Mouse (Mus musculus): Measurements from ENCODE around the gene Kctd11. TPM values are rescaled to one million over a fixed set of nuclear protein-coding genes. Genes with fewer than 3 reads are reported as not detected.
"Not testable (repeated sequence)": the region's sequence is repeated elsewhere in the genome, so short reads cannot be mapped to it uniquely, and the experiment has no call there.

The Kctd11 gene
- polyA plus RNA-seq, 1 experiment, result 20.7 TPM

DNA sequence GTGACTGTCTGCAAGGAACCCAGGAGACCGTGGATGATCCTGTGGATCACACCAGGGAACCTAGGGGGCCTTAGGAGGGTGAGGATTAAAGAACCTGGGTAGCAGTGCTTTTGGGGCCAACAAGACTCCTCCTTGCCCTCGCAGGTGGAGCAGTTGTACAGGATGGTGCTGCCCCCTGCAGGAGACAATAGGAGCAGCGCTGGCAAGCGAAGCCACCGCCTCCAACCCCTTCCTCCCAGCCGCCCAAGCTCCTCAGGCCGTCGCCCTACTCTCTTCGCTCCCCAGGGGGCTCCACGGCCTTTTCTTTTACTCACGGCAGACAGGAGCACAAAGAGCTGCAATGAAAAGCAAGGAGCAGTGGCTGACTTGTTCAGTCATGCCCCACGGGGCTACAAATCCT lies 4.3 kb downstream of the Kctd11 start:
- peak; percentile 87 for TF ChIP-seq CTCF (IDR thresholded peaks at IDR 0.05; ENCODE audit: borderline replicate concordance, insufficient read depth, low read length)
- peak; percentile 36; the same call in 1 of the 2 replicates for TF ChIP-seq POLR2A (IDR thresholded peaks at IDR 0.05; ENCODE audit: low read depth, low read length)
- H3K27ac ChIP-seq (ENCODE audit: insufficient read depth, low read length), result peak overlapping the region; percentile 96
- no peak overlapping the region for H3K4me3 ChIP-seq (ENCODE audit: insufficient read depth, low read length)
- no peaks in the 10 kb centered on the region; the same call in none of the 2 replicates for H3K4me1 ChIP-seq (ENCODE audit: control insufficient read depth, insufficient read depth, low read length)

DNA sequence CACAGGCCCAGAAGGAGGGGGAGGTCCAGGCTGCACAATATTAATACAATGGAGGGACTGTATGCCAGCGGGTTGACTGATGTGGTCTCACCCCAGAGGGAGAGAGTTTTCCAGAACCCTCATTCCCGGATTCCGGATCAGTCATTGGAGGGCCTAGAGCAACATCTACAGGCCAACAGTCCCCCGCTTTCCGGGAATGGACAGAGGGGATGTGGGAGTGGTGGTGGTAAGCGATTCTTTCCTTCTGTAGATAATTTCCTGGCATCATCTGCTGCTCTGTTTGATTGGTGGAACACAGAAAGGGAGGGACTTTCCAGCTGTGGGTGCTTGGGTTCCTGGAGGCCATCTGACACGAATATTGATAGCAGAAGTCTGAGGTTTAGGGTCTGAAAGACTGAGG lies 5.0 kb downstream of the Kctd11 start:
- Histone ChIP-seq H3K4me3 (ENCODE audit: insufficient read depth, low read length) (no peak overlapping the region), H3K27ac (ENCODE audit: insufficient read depth, low read length) (peak overlapping the region; percentile 79), H3K4me1 (ENCODE audit: control insufficient read depth, insufficient read depth, low read length) (no peaks in the 10 kb centered on the region; the same call in none of the 2 replicates)
- TF ChIP-seq CTCF (IDR thresholded peaks at IDR 0.05; ENCODE audit: borderline replicate concordance, insufficient read depth, low read length) (no peak), POLR2A (IDR thresholded peaks at IDR 0.05; ENCODE audit: low read depth, low read length) (peak; percentile 41; the same call in 1 of the 2 replicates)

DNA sequence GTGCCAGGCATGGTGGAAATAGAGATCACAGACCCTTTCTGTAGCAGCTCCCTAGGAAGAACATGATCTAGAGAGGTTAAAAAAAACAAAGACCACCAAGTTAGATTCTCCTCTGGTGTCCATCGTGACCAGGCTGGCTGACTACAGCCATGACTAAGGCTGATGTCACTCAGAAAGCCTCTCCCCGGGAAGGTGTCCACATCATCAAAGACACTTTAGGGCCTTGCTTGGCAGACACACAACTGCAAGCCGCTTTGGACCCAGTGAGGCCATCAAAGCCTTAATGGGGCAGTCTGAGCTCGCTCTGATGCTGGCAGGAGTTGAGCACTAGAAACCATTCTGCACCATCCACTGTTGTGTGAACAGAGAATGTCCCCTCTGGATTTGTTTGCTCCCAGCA lies 8.8 kb downstream of the Kctd11 start:
- H3K4me3 ChIP-seq (ENCODE audit: insufficient read depth, low read length), result no peak overlapping the region
- TF ChIP-seq CTCF (IDR thresholded peaks at IDR 0.05; ENCODE audit: borderline replicate concordance, insufficient read depth, low read length) (no peak), POLR2A (IDR thresholded peaks at IDR 0.05; ENCODE audit: low read depth, low read length) (no peak)
- no peak overlapping the region for H3K27ac ChIP-seq (ENCODE audit: insufficient read depth, low read length)
- no peaks in the 10 kb centered on the region; the same call in none of the 2 replicates for H3K4me1 ChIP-seq (ENCODE audit: control insufficient read depth, insufficient read depth, low read length)

- H3K27ac ChIP-seq (ENCODE audit: insufficient read depth, low read length), result no peak overlapping the region
- H3K4me3 ChIP-seq (ENCODE audit: insufficient read depth, low read length), result no peak overlapping the region
- H3K4me1 ChIP-seq (ENCODE audit: control insufficient read depth, insufficient read depth, low read length), result no peaks in the 10 kb centered on the region; the same call in 1 of the 2 replicates
- TF ChIP-seq CTCF (IDR thresholded peaks at IDR 0.05; ENCODE audit: borderline replicate concordance, insufficient read depth, low read length) (no peak), POLR2A (IDR thresholded peaks at IDR 0.05; ENCODE audit: low read depth, low read length) (no peak)
Measured at GRCm38 (mm10) chr11:69871822-69872221, 9.4 kb downstream of the Kctd11 start.

GRCm38 (mm10) chr11:69870289-69871069 lies 10.7 kb downstream of the Kctd11 start:
- Histone ChIP-seq H3K4me1 (ENCODE audit: control insufficient read depth, insufficient read depth, low read length) (no peaks in the 10 kb centered on the region; the same call in 1 of the 2 replicates), H3K27ac (ENCODE audit: insufficient read depth, low read length) (no peak overlapping the region), H3K4me3 (ENCODE audit: insufficient read depth, low read length) (no peak overlapping the region)
- TF ChIP-seq POLR2A (IDR thresholded peaks at IDR 0.05; ENCODE audit: low read depth, low read length), result no peak
- TF ChIP-seq CTCF (IDR thresholded peaks at IDR 0.05; ENCODE audit: borderline replicate concordance, insufficient read depth, low read length), result no peak

DNA sequence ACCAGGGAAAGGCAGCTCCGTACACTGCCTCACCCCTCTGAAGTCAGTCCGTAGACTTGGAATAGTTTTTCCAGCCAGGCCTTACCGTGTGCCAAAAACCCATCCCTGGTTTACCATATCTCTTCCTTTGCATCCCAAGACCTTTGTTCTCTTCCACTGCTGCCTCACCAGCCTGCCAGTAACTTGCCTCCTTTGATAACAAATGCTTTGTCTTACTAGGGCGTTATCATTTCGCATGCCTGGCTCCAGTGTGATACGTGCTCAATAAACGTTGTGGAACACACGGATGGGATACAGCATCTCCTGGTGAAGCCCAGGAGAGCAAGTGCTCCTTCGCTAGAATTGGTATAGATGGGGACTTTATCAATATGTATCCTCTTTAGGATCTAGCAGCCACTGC lies 13.9 kb downstream of the Kctd11 start:
- H3K4me1 ChIP-seq (ENCODE audit: control insufficient read depth, insufficient read depth, low read length), result no peaks in the 10 kb centered on the region; the same call in 1 of the 2 replicates
- no peak overlapping the region for H3K27ac ChIP-seq (ENCODE audit: insufficient read depth, low read length)
- TF ChIP-seq POLR2A (IDR thresholded peaks at IDR 0.05; ENCODE audit: low read depth, low read length) (no peak), CTCF (IDR thresholded peaks at IDR 0.05; ENCODE audit: borderline replicate concordance, insufficient read depth, low read length) (no peak)
- H3K4me3 ChIP-seq (ENCODE audit: insufficient read depth, low read length), result no peak overlapping the region

GRCm38 (mm10) chr11:69865561-69865960 lies 15.6 kb downstream of the Kctd11 start:
- Histone ChIP-seq H3K4me3 (ENCODE audit: insufficient read depth, low read length) (no peak overlapping the region), H3K27ac (ENCODE audit: insufficient read depth, low read length) (no peak overlapping the region), H3K4me1 (ENCODE audit: control insufficient read depth, insufficient read depth, low read length) (no peaks in the 10 kb centered on the region)
- TF ChIP-seq CTCF (IDR thresholded peaks at IDR 0.05; ENCODE audit: borderline replicate concordance, insufficient read depth, low read length) (no peak), POLR2A (IDR thresholded peaks at IDR 0.05; ENCODE audit: low read depth, low read length) (no peak)

GRCm38 (mm10) chr11:69864138-69864860 lies 16.9 kb downstream of the Kctd11 start:
- no peak overlapping the region for H3K4me3 ChIP-seq (ENCODE audit: insufficient read depth, low read length)
- no peak overlapping the region for H3K27ac ChIP-seq (ENCODE audit: insufficient read depth, low read length)
- no peaks in the 10 kb centered on the region for H3K4me1 ChIP-seq (ENCODE audit: control insufficient read depth, insufficient read depth, low read length)
- TF ChIP-seq POLR2A (IDR thresholded peaks at IDR 0.05; ENCODE audit: low read depth, low read length) (no peak), CTCF (IDR thresholded peaks at IDR 0.05; ENCODE audit: borderline replicate concordance, insufficient read depth, low read length) (no peak)

- H3K4me1 ChIP-seq (ENCODE audit: control insufficient read depth, insufficient read depth, low read length); H3K27ac ChIP-seq (ENCODE audit: insufficient read depth, low read length); H3K4me3 ChIP-seq (ENCODE audit: insufficient read depth, low read length): not testable (repeated sequence)
Measured at GRCm38 (mm10) chr11:69863729-69864128, 17.5 kb downstream of the Kctd11 start.

Data from embryonic fibroblast, embryonic 13.5 days (primary cell).